Mouse (Mus musculus) forebrain, embryonic 11.5 days (tissue): ENCODE results near the gene Coa7. TPM values are rescaled to one million over a fixed set of nuclear protein-coding genes. Genes with fewer than 3 reads are reported as not detected.

ENCODE experiments used
- polyA plus RNA-seq: library from polyadenylated mRNA; unstranded; fragments of >200 nt; fragmentation: Nextera tagmentation; extraction: Ambion mirVana; gene quantifications from 2 replicates; pipeline ENCODE4 v1.2.1, GENCODE M21; 2014

The Coa7 gene
- polyA plus RNA-seq, 1 experiment from 2014 or later, result 54.5 TPM

Other genes with a start within 250 kb of the Coa7 start
- 0.33 and 0.39 TPM in 2 replicates for gene Podn, start 231.7 kb upstream of the Coa7 start, polyA plus RNA-seq
- gene Scp2, start 183.1 kb upstream of the Coa7 start, polyA plus RNA-seq, result 200 and 225 TPM in 2 replicates
- gene Echdc2, start 162.7 kb upstream of the Coa7 start, polyA plus RNA-seq, result 17.2 and 17.9 TPM in 2 replicates
- gene Zyg11a, start 110.1 kb upstream of the Coa7 start, polyA plus RNA-seq, result not detected in 2 replicates
- 24.3 and 28.8 TPM in 2 replicates for gene Zyg11b, start 27.0 kb upstream of the Coa7 start, polyA plus RNA-seq
- gene Shisal2a, start 55.2 kb downstream of the Coa7 start, polyA plus RNA-seq, result 1.7 and 3.0 TPM in 2 replicates
- gene Gpx7, start 78.8 kb downstream of the Coa7 start, polyA plus RNA-seq, result 38.7 and 39.3 TPM in 2 replicates
- 75.2 and 92.0 TPM in 2 replicates for gene Tut4, start 131.3 kb downstream of the Coa7 start, polyA plus RNA-seq